Mouse (Mus musculus): Measurements from ENCODE around the gene Clip4.

DNA sequence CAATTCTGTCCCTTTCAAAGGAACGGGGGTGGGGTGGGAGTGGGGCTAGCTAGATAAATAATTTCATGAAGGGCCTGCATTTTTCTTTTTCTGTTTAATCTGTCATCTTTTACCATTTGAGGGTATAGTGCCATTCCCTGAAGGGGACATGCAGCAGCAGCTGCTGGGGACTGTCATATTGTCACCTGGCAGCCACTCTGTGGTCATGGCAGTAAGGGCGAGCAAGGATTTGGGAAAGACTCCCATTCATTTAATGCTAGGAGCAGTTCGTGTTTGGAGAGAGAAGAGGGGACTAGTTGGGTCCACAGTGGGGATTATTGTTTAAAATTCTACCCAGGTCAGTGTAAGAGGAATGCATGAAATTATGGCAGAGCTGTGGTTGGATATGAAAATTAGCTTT lies 31.8 kb upstream of the Clip4 start:
- TF ChIP-seq POLR2AphosphoS5 (IDR thresholded peaks at IDR 0.05; ENCODE audit: insufficient replicate concordance, low read depth, low read length), result no peak
- TF ChIP-seq CTCF (IDR thresholded peaks at IDR 0.05; ENCODE audit: low read depth, low read length), result no peak
- no peak for TF ChIP-seq GATA1 (IDR thresholded peaks at IDR 0.05; ENCODE audit: borderline replicate concordance, low read length)
- TF ChIP-seq GATA2 (IDR thresholded peaks at IDR 0.05; ENCODE audit: borderline replicate concordance, low read depth, low read length), result no peak
